ENCODE assay signal across 24 mouse cellular contexts in the genomic region with DNA sequence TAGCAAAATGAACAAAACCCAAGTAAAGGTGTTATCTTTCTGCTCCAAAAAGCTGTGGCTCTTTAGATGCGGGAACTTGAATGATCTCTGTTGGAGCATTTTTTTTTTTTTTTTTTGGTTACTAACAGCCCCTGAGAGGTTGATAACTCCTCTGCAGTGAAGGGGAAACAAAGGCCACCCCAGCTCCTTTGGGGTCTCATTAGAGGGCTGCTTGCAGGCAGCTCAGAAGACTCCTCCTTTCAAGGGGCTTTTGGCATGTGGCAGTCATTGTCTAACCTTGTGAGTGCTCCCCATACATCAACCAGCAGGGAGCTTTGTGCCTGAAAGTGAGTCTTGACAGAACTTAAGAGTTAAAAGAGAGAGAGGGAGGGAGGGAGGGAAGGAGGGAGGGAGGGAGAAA.
A peak's percentile ranks its signal among the peaks of the same experiment; 100 is the strongest.
DNase-seq lines count a peak whose midpoint lies in the region; ATAC-seq lines count a peak whose summit lies in the region.
"Had no signal": no experiment of that assay in that cellular context is flagged by ENCODE, and none has a peak within 500 bp of the region (broad histone marks: within the 10 kb centered on the region; RNA-seq: fewer than 3 reads in every experiment).

No protein-coding gene starts in this region.

- no peaks in the 10 kb centered on the region for H3K27me3 ChIP-seq in hindbrain, embryonic 11.5 days (ENCODE audit: control insufficient read depth, insufficient read depth, low read length)
- H3K27me3 ChIP-seq in hindbrain, embryonic 12.5 days: no peaks in the 10 kb centered on the region
- H3K27me3 ChIP-seq in neural tube, embryonic 11.5 days (ENCODE audit: control insufficient read depth, insufficient read depth, low read length): no peaks in the 10 kb centered on the region
- no peaks in the 10 kb centered on the region for H3K27me3 ChIP-seq in neural tube, embryonic 15.5 days (replicated peaks)
- H3K27me3 ChIP-seq in embryonic facial prominence, embryonic 11.5 days (ENCODE audit: control insufficient read depth, insufficient read depth, low read length): no peaks in the 10 kb centered on the region
- H3K27me3 ChIP-seq: embryonic facial prominence, embryonic 15.5 days; forebrain, embryonic 12.5 days; heart, embryonic 13.5 days; Patski had no signal

- ATAC-seq in hindbrain, embryonic 11.5 days (ENCODE audit: low FRiP score): no peak
- no peak for ATAC-seq in hindbrain, embryonic 12.5 days (ENCODE audit: low FRiP score)
- 0 out of 2 replicates have a peak, but pooled peaks have one; percentile 23 for ATAC-seq in neural tube, embryonic 11.5 days (ENCODE audit: insufficient read depth, low FRiP score, low TSS enrichment)
- ATAC-seq in neural tube, embryonic 15.5 days (ENCODE audit: low FRiP score): no peak
- ATAC-seq in embryonic facial prominence, embryonic 11.5 days (replicated peaks; ENCODE audit: insufficient number of reproducible peaks, low FRiP score, low TSS enrichment, low read depth): no peak
- ATAC-seq: activated CD4-positive, CD25-positive, alpha-beta regulatory T cell, adult 4 months; intestine, embryonic 16.5 days; Patski had no signal

- peak; percentile 13 for DNase-seq in embryo, embryonic 10.5 days (ENCODE audit: low spot score)
- DNase-seq in embryo, embryonic 11 days: no peak
- peak; percentile 1 for DNase-seq in hindbrain, embryonic 11.5 days (ENCODE audit: low spot score)
- DNase-seq in neural tube, embryonic 11.5 days (ENCODE audit: low spot score): no peak
- DNase-seq in embryonic facial prominence, embryonic 11.5 days (ENCODE audit: low spot score): peak; percentile 1
- DNase-seq in left cerebral cortex, adult 11 months (ENCODE audit: low spot score): no peak
- DNase-seq: adrenal gland, postnatal 14 days; cerebellum, adult 18-20 months; cerebellum, adult 9-11 months; cerebellum, postnatal 36 days; gastrocnemius, adult 2 months; gastrocnemius, postnatal 36 days; heart, adult 11 months; heart, postnatal 36 days had no signal

- H3K9ac ChIP-seq in hindbrain, embryonic 11.5 days (ENCODE audit: low read depth, low read length): no peak overlapping the region
- no peak overlapping the region for H3K9ac ChIP-seq in hindbrain, embryonic 12.5 days
- H3K9ac ChIP-seq in neural tube, embryonic 11.5 days (ENCODE audit: low read length): no peak overlapping the region
- H3K9ac ChIP-seq in neural tube, embryonic 15.5 days (replicated peaks): no peak overlapping the region
- H3K9ac ChIP-seq in embryonic facial prominence, embryonic 11.5 days (replicated peaks; ENCODE audit: low read length): no peak overlapping the region
- H3K9ac ChIP-seq: embryonic facial prominence, embryonic 15.5 days; forebrain, embryonic 12.5 days; heart, embryonic 13.5 days; hindbrain, embryonic 14.5 days had no signal

- 28% methylated on average over 1 of the region's 1 CpGs for WGBS in hindbrain, embryonic 11.5 days
- WGBS in hindbrain, embryonic 12.5 days: 19% methylated on average over 1 of the region's 1 CpGs
- 19% methylated on average over 1 of the region's 1 CpGs for WGBS in neural tube, embryonic 11.5 days
- 22% methylated on average over 1 of the region's 1 CpGs for WGBS in neural tube, embryonic 15.5 days
- 50% methylated on average over 1 of the region's 1 CpGs for WGBS in embryonic facial prominence, embryonic 11.5 days

- no peaks in the 10 kb centered on the region for H3K36me3 ChIP-seq in hindbrain, embryonic 11.5 days (ENCODE audit: control insufficient read depth, insufficient read depth, low read length)
- no peaks in the 10 kb centered on the region for H3K36me3 ChIP-seq in hindbrain, embryonic 12.5 days
- H3K36me3 ChIP-seq in neural tube, embryonic 11.5 days (ENCODE audit: control insufficient read depth, insufficient read depth, low read length): no peaks in the 10 kb centered on the region
- no peaks in the 10 kb centered on the region for H3K36me3 ChIP-seq in neural tube, embryonic 15.5 days
- H3K36me3 ChIP-seq in embryonic facial prominence, embryonic 11.5 days (replicated peaks; ENCODE audit: control insufficient read depth, insufficient read depth, low read depth, low read length): no peaks in the 10 kb centered on the region
- H3K36me3 ChIP-seq: embryonic facial prominence, embryonic 15.5 days; forebrain, embryonic 12.5 days; heart, embryonic 13.5 days had no signal

- no peaks in the 10 kb centered on the region for H3K4me1 ChIP-seq in hindbrain, embryonic 11.5 days (replicated peaks; ENCODE audit: control insufficient read depth, insufficient read depth, low read length)
- no peaks in the 10 kb centered on the region for H3K4me1 ChIP-seq in hindbrain, embryonic 12.5 days
- H3K4me1 ChIP-seq in neural tube, embryonic 11.5 days (ENCODE audit: control insufficient read depth, insufficient read depth, low read length): no peaks in the 10 kb centered on the region
- H3K4me1 ChIP-seq in neural tube, embryonic 15.5 days: no peaks in the 10 kb centered on the region; the same call in 1 of the 2 replicates
- H3K4me1 ChIP-seq in embryonic facial prominence, embryonic 11.5 days (ENCODE audit: control insufficient read depth, insufficient read depth, low read length): no peaks in the 10 kb centered on the region
- H3K4me1 ChIP-seq: embryonic facial prominence, embryonic 15.5 days; heart, embryonic 13.5 days had no signal

- no peaks in the 10 kb centered on the region for H3K9me3 ChIP-seq in hindbrain, embryonic 11.5 days (ENCODE audit: control insufficient read depth, low read length)
- no peaks in the 10 kb centered on the region for H3K9me3 ChIP-seq in hindbrain, embryonic 12.5 days (replicated peaks)
- H3K9me3 ChIP-seq in neural tube, embryonic 11.5 days (ENCODE audit: control insufficient read depth, low read length): no peaks in the 10 kb centered on the region
- H3K9me3 ChIP-seq in neural tube, embryonic 15.5 days (replicated peaks): no peaks in the 10 kb centered on the region
- no peaks in the 10 kb centered on the region for H3K9me3 ChIP-seq in embryonic facial prominence, embryonic 11.5 days (replicated peaks; ENCODE audit: control insufficient read depth, low read length)
- H3K9me3 ChIP-seq: embryonic facial prominence, embryonic 15.5 days; forebrain, embryonic 12.5 days; heart, embryonic 13.5 days had no signal

- no peak overlapping the region for H3K27ac ChIP-seq in hindbrain, embryonic 11.5 days (ENCODE audit: low read depth, low read length)
- H3K27ac ChIP-seq in hindbrain, embryonic 12.5 days: no peak overlapping the region
- no peak overlapping the region for H3K27ac ChIP-seq in neural tube, embryonic 11.5 days (ENCODE audit: low read depth, low read length)
- H3K27ac ChIP-seq in neural tube, embryonic 15.5 days (replicated peaks): no peak overlapping the region
- no peak overlapping the region for H3K27ac ChIP-seq in embryonic facial prominence, embryonic 11.5 days (replicated peaks; ENCODE audit: low read depth, low read length)
- H3K27ac ChIP-seq: embryonic facial prominence, embryonic 15.5 days; forebrain, embryonic 12.5 days; gastrocnemius, adult 2 months; heart, embryonic 13.5 days; hindbrain, embryonic 14.5 days had no signal

- H3K4me3 ChIP-seq in hindbrain, embryonic 11.5 days (ENCODE audit: low read depth, low read length): no peak overlapping the region
- H3K4me3 ChIP-seq in hindbrain, embryonic 12.5 days: no peak overlapping the region
- no peak overlapping the region for H3K4me3 ChIP-seq in neural tube, embryonic 11.5 days (ENCODE audit: low read depth, low read length)
- H3K4me3 ChIP-seq in neural tube, embryonic 15.5 days (replicated peaks): no peak overlapping the region
- no peak overlapping the region for H3K4me3 ChIP-seq in embryonic facial prominence, embryonic 11.5 days (ENCODE audit: low read depth, low read length)
- H3K4me3 ChIP-seq: embryonic facial prominence, embryonic 15.5 days; erythroblast, embryonic 14.5 days; forebrain, embryonic 12.5 days; gastrocnemius, adult 2 months; heart, embryonic 13.5 days had no signal

- H3K4me2 ChIP-seq in hindbrain, embryonic 11.5 days (replicated peaks; ENCODE audit: low read depth, low read length): no peak overlapping the region
- H3K4me2 ChIP-seq in hindbrain, embryonic 12.5 days (replicated peaks): no peak overlapping the region
- no peak overlapping the region for H3K4me2 ChIP-seq in neural tube, embryonic 11.5 days (ENCODE audit: low read depth)
- no peak overlapping the region for H3K4me2 ChIP-seq in neural tube, embryonic 15.5 days
- H3K4me2 ChIP-seq in embryonic facial prominence, embryonic 11.5 days (ENCODE audit: low read depth, low read length): no peak overlapping the region
- H3K4me2 ChIP-seq: embryonic facial prominence, embryonic 15.5 days; forebrain, embryonic 12.5 days; heart, embryonic 13.5 days; hindbrain, embryonic 14.5 days had no signal

Comparison
In these comparisons a context has a peak if more than half of its experiments do, and no peak if none do; other contexts are left out.
1. DNase-seq: peak in embryo, embryonic 10.5 days (single experiment), hindbrain, embryonic 11.5 days (single experiment) and embryonic facial prominence, embryonic 11.5 days (single experiment); none in embryo, embryonic 11 days (single experiment), neural tube, embryonic 11.5 days (single experiment) and left cerebral cortex, adult 11 months (single experiment).